Mouse (Mus musculus) lung, postnatal 0 days (tissue): ENCODE results near the gene Medag. TPM values are rescaled to one million over a fixed set of nuclear protein-coding genes. Genes with fewer than 3 reads are reported as not detected.

Experiments used
- ATAC-seq: fragments of 200-750 bp; cut with Nextera tagmentation; 2 replicates; pipeline ENCODE4 v1.8.0; 2017; ENCODE audit warnings: moderate library complexity
- DNase-seq: peaks from one replicate; pipeline ENCODE4 v3.0.0-alpha.2; 2016; ENCODE audit warnings: low spot score
- H3K27ac ChIP-seq: fragments of 300-500 bp; sonication (generic); 2 replicates; pipeline ENCODE4 v1.5.1; 2014; ENCODE audit warnings: antibody characterized with exemption, mild to moderate bottlenecking, low read length, mixed read lengths
- H3K27me3 ChIP-seq: fragments of 300-500 bp; sonication (generic); replicated peaks from 2 replicates; pipeline ENCODE4 v1.6.1; 2014; ENCODE audit warnings: low read length, mixed read lengths; ENCODE audit not compliant: insufficient read depth
- H3K36me3 ChIP-seq: fragments of 300-500 bp; sonication (generic); 2 replicates; pipeline ENCODE4 v1.6.1; 2014; ENCODE audit warnings: low read length, mixed read lengths; ENCODE audit not compliant: insufficient read depth
- H3K4me1 ChIP-seq: fragments of 300-500 bp; sonication (generic); 2 replicates; pipeline ENCODE4 v1.6.1; 2014; ENCODE audit warnings: antibody characterized with exemption, low read depth, low read length, mixed read lengths; ENCODE audit not compliant: insufficient read depth
- H3K4me2 ChIP-seq: fragments of 300-500 bp; sonication (generic); replicated peaks from 2 replicates; pipeline ENCODE4 v1.6.1; 2014; ENCODE audit warnings: low read depth, mild to moderate bottlenecking, low read length, moderate library complexity, mixed read lengths
- H3K4me3 ChIP-seq: fragments of 300-500 bp; sonication (generic); 2 replicates; pipeline ENCODE4 v1.5.1; 2014; ENCODE audit warnings: low read depth, low read length
- H3K9ac ChIP-seq: fragments of 300-500 bp; sonication (generic); replicated peaks from 2 replicates; pipeline ENCODE4 v1.6.1; 2014; ENCODE audit warnings: low read depth, mild to moderate bottlenecking
- H3K9me3 ChIP-seq: fragments of 300-500 bp; sonication (generic); 2 replicates; pipeline ENCODE4 v1.6.1; 2016; ENCODE audit warnings: low read length, mixed read lengths
- CTCF ChIP-seq: IDR thresholded peaks from 2 replicates; pipeline ENCODE4 v1.5.1; 2016; ENCODE audit warnings: antibody characterized with exemption, mild to moderate bottlenecking
- EP300 ChIP-seq: IDR thresholded peaks from 2 replicates; pipeline ENCODE4 v1.6.1; 2016; ENCODE audit warnings: antibody characterized with exemption, mild to moderate bottlenecking, control low read depth
- WGBS: fragments of 180-500 bp; shearing (Covaris S2); extraction: QIAGEN DNeasy Blood & Tissue Kit; methylation state at CpG from one replicate; pipeline ENCODE4 v1.1.7; 2014; 5-methylcytosine and 5-hydroxymethylcytosine counted together
- polyA plus RNA-seq: library from polyadenylated mRNA; unstranded; fragments of >200 nt; fragmentation: Nextera tagmentation; extraction: Ambion mirVana; gene quantifications from 2 replicates; pipeline ENCODE4 v1.2.1, GENCODE M21; 2015

Gene Medag
- polyA plus RNA-seq, 1 experiment from 2014 or later, result 2.0 TPM

DNA sequence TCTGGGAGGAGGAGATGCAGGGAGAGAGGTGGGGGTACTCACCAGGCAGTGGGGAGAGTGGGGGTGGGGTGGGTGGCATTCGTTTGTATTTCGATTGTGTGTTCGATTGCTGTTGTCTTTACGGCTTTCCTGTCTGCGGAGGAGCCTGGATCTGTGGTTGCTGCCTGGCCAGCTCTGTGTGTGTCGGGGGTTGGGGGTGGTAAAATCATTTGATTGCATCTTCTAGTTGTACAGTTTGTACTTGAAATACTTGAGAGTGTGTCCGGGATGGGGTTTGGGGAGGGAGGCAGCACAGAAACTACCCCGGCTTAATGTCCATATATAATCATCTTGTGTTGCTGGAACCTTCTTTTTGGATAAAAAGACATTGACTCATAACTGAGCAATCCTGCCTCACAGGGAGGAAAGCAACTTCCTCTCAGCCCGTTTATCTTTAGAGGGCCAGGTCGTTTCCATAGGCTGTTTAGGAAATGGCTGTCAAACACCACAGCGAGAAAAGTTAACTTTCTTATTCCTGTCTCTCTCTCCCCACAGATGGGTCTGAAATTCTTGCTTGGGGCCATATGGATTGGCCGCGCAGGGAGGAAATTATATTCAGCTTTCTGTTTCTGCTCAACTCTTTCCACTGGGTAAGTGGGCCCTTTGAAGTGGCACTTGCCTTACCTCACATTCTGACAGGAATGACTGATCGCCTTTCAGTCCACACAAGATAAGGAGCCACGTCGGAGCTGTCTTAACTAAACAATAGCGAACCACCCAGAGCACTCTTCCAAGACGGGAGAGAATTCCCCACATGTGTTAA lies 19.8 kb upstream of the Medag start:
- Histone ChIP-seq H3K9me3 (no peaks in the 10 kb centered on the region), H3K9ac (no peak overlapping the region), H3K4me3 (peak overlapping the region; percentile 18; the same call in 1 of the 2 replicates), H3K4me1 (no peaks in the 10 kb centered on the region; the same call in 1 of the 2 replicates), H3K36me3 (no peaks in the 10 kb centered on the region), H3K27ac (peak overlapping the region; percentile 34), H3K4me2 (peak overlapping the region; percentile 38; the same call in 1 of the 2 replicates), H3K27me3 (no peaks in the 10 kb centered on the region)
- TF ChIP-seq CTCF, result no peak
- peak; percentile 41 for TF ChIP-seq EP300
- WGBS, result 5% methylated on average over 18 of the region's 18 CpGs
- DNase-seq (peak; percentile 79), ATAC-seq (peak; percentile 59)

DNA sequence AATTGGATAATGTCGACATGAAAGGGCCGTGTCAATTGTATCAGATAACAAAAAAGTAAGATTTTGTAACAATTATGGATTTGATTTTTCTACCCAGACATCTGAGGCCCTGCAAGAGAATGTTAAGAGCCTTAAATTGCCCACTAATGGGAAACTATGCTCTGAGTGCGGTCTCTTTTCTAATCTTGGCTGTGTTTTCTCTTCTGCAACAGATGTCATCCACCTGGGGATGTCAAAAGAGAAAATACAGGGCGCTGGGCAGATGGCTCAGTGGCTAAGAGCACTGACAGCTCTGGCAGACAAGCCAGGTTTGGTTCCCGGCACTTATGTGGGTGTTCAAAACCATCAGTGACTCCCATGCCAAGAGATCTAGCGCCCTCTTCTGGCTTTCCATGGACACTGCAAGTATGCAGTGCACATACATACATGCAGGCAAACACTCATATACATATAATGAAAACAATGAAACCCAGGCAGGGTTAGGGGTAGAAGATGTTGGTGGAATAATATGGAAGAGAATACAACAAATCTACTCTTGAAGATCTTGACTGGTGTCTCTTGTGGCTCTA lies 19.0 kb upstream of the Medag start:
- ATAC-seq (no peak), DNase-seq (no peak)
- Histone ChIP-seq H3K4me3 (no peak overlapping the region), H3K27ac (peak overlapping the region; percentile 34; the same call in 1 of the 2 replicates), H3K9ac (no peak overlapping the region), H3K4me1 (no peaks in the 10 kb centered on the region; the same call in 1 of the 2 replicates), H3K36me3 (no peaks in the 10 kb centered on the region), H3K9me3 (no peaks in the 10 kb centered on the region), H3K4me2 (peak overlapping the region; percentile 38; the same call in 1 of the 2 replicates), H3K27me3 (no peaks in the 10 kb centered on the region)
- 24% methylated on average over 6 of the region's 6 CpGs for WGBS
- TF ChIP-seq CTCF (peak; percentile 50), EP300 (no peak)

DNA sequence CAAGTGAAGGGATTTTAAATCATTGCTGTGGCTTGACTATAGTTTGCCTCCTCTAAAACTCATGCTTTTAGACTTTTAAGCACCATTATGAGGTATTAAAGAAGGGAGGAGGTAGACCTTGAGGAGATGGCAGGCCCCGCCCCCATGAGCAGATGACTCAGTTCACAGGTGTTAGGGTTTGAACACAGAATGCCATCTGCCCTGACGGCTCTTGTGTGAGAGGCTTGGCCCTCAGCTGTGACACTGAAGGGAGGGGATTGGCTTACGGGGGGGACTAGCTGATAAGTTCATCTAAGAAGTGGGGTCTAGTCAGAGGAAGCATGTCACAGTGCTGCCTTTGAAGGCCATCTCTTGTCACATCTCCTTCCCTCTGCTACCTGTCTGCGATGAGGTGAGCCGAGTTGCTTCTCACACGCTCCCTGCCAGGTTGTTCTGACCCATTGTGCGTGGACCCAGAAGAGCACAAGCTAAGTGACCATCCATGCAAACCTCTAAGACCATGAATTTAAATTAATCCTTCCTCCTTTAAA lies 10.0 kb upstream of the Medag start:
- ATAC-seq (no peak), DNase-seq (no peak)
- Histone ChIP-seq H3K9ac (no peak overlapping the region), H3K4me1 (no peaks in the 10 kb centered on the region), H3K4me2 (no peak overlapping the region), H3K4me3 (no peak overlapping the region), H3K9me3 (no peaks in the 10 kb centered on the region), H3K36me3 (no peaks in the 10 kb centered on the region), H3K27me3 (no peaks in the 10 kb centered on the region), H3K27ac (no peak overlapping the region)
- 79% methylated on average over 7 of the region's 7 CpGs for WGBS
- no peak for TF ChIP-seq CTCF
- no peak for TF ChIP-seq EP300

DNA sequence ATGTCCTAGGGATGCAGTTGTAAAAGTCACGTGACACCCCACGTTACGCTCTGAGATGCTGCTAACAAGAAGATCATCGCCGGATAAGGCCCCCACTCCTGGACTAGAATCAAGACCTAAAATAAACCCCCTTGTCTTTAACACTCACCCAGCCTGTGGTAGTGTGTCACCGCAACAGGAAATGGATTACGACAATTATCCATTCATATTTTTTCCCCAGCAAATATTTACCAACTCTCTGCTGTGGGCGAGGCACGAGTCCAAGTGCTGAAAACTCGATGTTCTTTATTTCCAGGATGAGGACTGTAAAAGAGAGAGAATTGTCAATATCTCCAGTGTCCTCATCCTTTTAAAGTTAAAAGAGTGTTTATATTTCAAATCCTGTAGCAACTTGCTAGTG lies 9.5 kb upstream of the Medag start:
- H3K27me3 ChIP-seq, result no peaks in the 10 kb centered on the region
- H3K4me1 ChIP-seq, result no peaks in the 10 kb centered on the region
- no peaks in the 10 kb centered on the region for H3K36me3 ChIP-seq
- DNase-seq (peak; percentile 48), ATAC-seq (peak; percentile 59; the same call in 1 of the 2 replicates)
- H3K4me2 ChIP-seq, result no peak overlapping the region
- WGBS, result 33% methylated on average over 10 of the region's 10 CpGs
- no peaks in the 10 kb centered on the region for H3K9me3 ChIP-seq
- H3K9ac ChIP-seq, result no peak overlapping the region
- TF ChIP-seq EP300, result peak; percentile 53; the same call in 1 of the 2 replicates
- no peak for TF ChIP-seq CTCF
- H3K4me3 ChIP-seq, result no peak overlapping the region
- H3K27ac ChIP-seq, result no peak overlapping the region

DNA sequence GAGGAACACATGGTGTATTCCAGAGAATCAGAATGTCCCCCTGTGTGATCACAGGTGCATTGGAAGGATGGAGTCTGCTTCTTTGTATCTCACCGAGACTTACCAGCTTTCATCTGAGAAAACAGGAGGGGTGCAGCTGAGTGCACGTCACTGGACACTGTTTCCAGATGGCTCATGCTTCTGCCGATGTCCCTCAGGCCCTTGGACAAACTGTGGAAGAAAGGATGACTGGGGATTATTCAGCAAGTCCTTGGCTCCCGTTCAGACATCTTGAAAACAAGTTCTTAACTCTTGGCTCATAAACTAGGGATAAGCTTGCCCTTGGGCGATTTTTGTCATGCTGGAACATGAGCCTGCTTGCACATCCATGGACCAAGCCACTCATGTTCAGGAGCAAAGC lies 8.2 kb upstream of the Medag start:
- no peak overlapping the region for H3K4me2 ChIP-seq
- H3K9me3 ChIP-seq, result no peaks in the 10 kb centered on the region
- TF ChIP-seq EP300 (no peak), CTCF (no peak)
- no peak overlapping the region for H3K4me3 ChIP-seq
- no peaks in the 10 kb centered on the region for H3K4me1 ChIP-seq
- peak; percentile 16; the same call in 1 of the 2 replicates for ATAC-seq
- WGBS, result 55% methylated on average over 5 of the region's 5 CpGs
- no peaks in the 10 kb centered on the region for H3K36me3 ChIP-seq
- H3K27me3 ChIP-seq, result no peaks in the 10 kb centered on the region
- no peak for DNase-seq
- H3K27ac ChIP-seq, result no peak overlapping the region
- no peak overlapping the region for H3K9ac ChIP-seq

DNA sequence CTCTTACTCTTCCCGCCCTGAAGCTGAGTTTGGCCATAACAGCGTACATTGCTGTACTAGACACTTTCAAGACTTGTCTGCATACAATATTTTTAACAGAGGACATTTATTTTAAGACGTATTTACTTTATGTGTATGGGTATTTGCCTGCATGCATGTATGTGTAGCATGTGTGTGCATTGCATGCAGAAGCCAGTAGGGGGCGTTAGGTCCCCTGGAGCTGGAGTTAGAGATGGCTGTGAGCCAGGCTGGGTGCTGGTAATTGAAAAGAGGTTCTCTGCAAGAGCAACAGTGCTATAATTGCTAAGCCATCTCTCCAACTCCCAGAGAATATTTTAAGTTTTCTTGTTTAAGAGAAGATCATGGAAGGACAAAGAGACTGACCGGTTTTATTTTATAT lies 6.8 kb upstream of the Medag start:
- no peak overlapping the region for H3K27ac ChIP-seq
- DNase-seq (no peak), ATAC-seq (no peak)
- no peak for TF ChIP-seq EP300
- peak; percentile 20; the same call in 1 of the 2 replicates for TF ChIP-seq CTCF
- no peaks in the 10 kb centered on the region for H3K36me3 ChIP-seq
- no peaks in the 10 kb centered on the region for H3K27me3 ChIP-seq
- H3K9ac ChIP-seq, result no peak overlapping the region
- 82% methylated on average over 5 of the region's 5 CpGs for WGBS
- no peak overlapping the region for H3K4me3 ChIP-seq
- H3K4me1 ChIP-seq, result no peaks in the 10 kb centered on the region
- no peaks in the 10 kb centered on the region for H3K9me3 ChIP-seq
- H3K4me2 ChIP-seq, result no peak overlapping the region
